Mouse (Mus musculus) CH12.LX (cell line): ENCODE results near the gene Sec24d.

Experiments
- CTCF ChIP-seq, 2 experiments: IDR thresholded peaks in 1 of 2; conservative IDR thresholded peaks in 1 of 2; 2 replicates each; pipeline ENCODE4 v1.5.1; 2011 to 2012; ENCODE audit warnings: low read depth in 2 of 2, low read length in 2 of 2, improper control_type of control experiment in 1 of 2, inconsistent platforms in 1 of 2, mild to moderate bottlenecking in 1 of 2, moderate library complexity in 1 of 2
- E2F4 ChIP-seq: IDR thresholded peaks from 2 replicates; pipeline ENCODE4 v1.6.1; 2011; ENCODE audit warnings: low read depth, low read length, improper control_type of control experiment; ENCODE audit not compliant: insufficient replicate concordance
- MAX ChIP-seq: IDR thresholded peaks from 2 replicates; pipeline ENCODE4 v1.6.1; 2011; ENCODE audit warnings: low read length, improper control_type of control experiment
- MAZ ChIP-seq: IDR thresholded peaks from 2 replicates; pipeline ENCODE4 v1.6.1; 2012; ENCODE audit warnings: low read depth, mild to moderate bottlenecking, inconsistent platforms, low read length, improper control_type of control experiment, moderate library complexity
- MXI1 ChIP-seq: IDR thresholded peaks from 2 replicates; pipeline ENCODE4 v1.6.1; 2011; ENCODE audit warnings: mild to moderate bottlenecking, low read depth, low read length, improper control_type of control experiment
- POLR2A ChIP-seq: IDR thresholded peaks from 2 replicates; pipeline ENCODE4 v1.6.1; 2011; ENCODE audit warnings: low read depth, mild to moderate bottlenecking, improper control_type of control experiment, low read length
- RCOR1 ChIP-seq: conservative IDR thresholded peaks from 2 replicates; pipeline ENCODE4 v1.6.1; 2012; ENCODE audit warnings: low read depth, mild to moderate bottlenecking, inconsistent platforms, low read length, improper control_type of control experiment
- SMC3 ChIP-seq: IDR thresholded peaks from 2 replicates; pipeline ENCODE4 v1.6.1; 2011; ENCODE audit warnings: low read depth, low read length, improper control_type of control experiment
- TCF12 ChIP-seq: IDR thresholded peaks from 2 replicates; pipeline ENCODE4 v1.6.1; 2014; ENCODE audit warnings: low read depth, mild to moderate bottlenecking, inconsistent platforms, low read length, improper control_type of control experiment

DNA sequence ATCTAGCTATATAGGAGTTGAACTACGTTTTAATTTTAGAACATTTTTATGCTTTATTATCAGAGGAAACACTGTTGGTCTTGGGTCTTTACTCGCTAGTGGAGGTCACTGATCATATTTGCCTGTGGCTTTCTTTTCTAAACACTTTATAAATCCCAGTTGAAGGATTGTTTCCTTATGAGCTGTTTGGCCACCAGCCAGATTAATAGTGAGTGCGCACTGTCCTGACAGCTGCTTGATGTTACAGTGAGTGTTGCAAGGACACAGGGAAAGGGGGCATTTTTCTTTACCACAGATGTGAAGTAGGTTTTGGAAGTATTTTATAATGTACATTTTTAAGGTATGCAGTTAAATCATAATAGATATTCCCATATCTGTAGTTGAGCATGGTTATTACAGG is 68.2 kb downstream of the Sec24d start:
- TF ChIP-seq RCOR1, result no peak
- TF ChIP-seq POLR2A, result no peak
- no peak for TF ChIP-seq SMC3
- no peak for TF ChIP-seq CTCF (conservative IDR thresholded peaks at IDR 0.05 in 1 of 2, IDR thresholded peaks at IDR 0.05 in 1 of 2; ENCODE audit: low read depth in 2 of 2, low read length in 2 of 2)
- TF ChIP-seq TCF12, result no peak
- no peak for TF ChIP-seq MAZ
- TF ChIP-seq MXI1, result no peak
- no peak for TF ChIP-seq MAX
- no peak for TF ChIP-seq E2F4
